Mouse (Mus musculus) adipose tissue, adult 10 weeks (tissue): ENCODE data around the gene Ttyh1. TPM values are rescaled to one million over a fixed set of nuclear protein-coding genes. Genes with fewer than 3 reads are reported as not detected.

ENCODE experiments used
- polyA plus RNA-seq: library from polyadenylated mRNA; stranded (reverse); fragments of 350-450 nt; fragmentation: Illumina TruSeq; extraction: RNeasy Lipid Tissue Mini Kit (QIAGEN cat#74804); gene quantifications from one replicate; pipeline ENCODE4 v1.2.3, GENCODE M21; 2014; ENCODE audit warnings: low read depth, low replicate concordance

Gene Ttyh1
- polyA plus RNA-seq = 35.5 TPM

GRCm38 (mm10) chr7:4119344-4119902, at the start of gene Ttyh1:
TSS of gene Ttyh1 (plus strand) at chr7:4119408.

DNA sequence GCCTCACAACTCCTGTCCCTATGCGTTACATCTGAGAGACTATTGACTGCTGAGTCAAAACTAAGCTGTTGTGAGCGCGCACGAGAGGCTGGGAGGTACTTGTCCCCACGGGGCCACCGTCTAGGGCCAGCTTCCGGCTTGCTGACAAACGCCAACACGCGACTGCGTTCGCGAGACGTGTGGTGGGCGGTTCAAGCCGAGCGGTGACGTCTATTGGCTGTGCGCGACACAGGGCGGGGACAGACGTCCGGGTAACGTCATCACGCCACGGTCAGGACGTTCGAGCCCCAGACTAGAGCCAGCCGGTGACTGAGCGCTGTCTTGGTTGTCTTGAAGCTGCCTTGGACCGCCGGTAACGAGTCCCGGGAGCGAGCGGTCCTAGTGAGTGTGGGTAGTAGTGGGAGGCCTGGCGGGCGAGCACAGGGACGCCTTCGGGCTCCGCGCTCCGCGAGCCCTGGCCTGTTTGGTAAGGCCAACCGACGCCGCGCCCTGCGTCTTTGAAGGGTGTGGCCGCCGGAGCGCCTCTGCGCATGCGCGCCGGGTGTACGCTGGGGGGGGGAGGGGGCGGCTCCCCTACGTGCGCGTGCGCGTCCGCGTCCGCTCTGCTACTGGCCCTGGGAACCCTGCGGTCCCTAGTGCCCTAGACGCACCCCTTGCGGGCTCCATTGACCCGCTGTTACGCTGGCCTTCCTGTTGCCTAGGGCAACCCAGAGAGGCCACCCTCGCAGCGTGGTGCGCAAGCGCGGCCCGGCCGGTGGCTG, 17.7 kb downstream of the Ttyh1 start, which contains the start of gene Leng8:
Gene Leng8, plus strand, starts transcription at position 269 of the 761 bp plus-strand sequence.

DNA sequence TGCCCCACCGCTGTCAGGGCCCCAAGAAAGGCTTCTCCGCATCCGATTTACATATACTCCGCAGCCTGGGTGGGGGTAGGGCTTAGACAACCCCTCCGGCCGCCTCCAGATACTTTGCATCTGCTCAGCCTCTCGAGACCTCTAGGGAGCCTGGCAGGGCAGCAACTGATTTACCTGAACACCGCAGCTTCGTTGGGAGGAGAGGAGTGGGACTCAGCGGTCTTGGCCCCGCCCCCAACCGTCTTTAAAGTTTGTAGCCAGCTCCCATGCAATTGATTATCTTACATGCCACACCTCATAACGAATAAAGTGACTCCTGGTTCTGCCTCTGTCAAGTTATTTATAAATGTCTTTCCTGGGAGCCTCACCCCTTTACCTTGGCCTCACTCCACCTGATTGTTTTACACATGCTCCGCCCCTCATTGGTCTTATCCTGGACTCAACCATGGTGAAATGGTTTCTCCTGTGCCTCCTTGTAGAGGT, 30.9 kb downstream of the Ttyh1 start, which contains the start of gene Leng9:
Gene Leng9, minus strand, starts transcription at position 316 of the 483 bp plus-strand sequence.

DNA sequence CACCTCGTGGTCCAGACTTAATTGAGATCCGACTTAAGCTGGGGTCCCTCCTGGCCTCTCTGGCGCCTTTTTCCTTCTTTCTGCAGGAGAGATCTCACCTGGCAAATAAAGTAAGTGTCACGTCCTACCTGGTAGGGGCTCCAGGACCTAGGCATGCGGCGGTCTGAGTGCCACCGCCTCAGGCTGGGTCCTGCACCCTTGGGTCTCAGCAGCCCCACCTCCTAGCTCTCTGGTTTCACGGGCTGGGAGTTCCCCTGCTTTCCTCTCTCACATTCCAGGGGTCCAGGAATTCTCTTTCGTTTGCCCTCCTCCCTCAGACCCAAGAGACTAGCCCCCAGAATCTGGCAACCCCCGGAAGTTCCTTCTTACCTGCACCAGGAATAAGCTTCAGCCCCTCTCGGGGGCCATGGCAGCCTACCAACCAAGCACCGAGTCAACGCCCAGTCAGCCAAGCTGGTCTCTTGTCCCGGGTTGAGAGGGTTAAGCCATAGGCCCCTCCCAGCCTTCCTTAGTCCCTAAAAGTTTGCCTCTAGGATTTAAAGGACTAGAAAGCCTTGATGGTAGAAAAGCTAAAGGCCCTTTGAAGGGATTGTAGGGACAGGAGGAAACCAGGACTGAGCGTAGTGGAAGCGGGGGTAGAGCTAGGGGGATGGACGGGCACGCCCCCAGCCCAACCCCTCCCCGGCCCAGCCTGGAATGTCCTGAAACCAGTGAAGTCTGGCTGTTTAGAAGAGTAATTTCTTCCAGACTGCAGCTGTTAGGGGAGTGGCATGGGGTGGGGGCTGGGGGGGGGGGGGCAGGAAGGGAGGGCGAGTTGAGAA, 45.1 kb downstream of the Ttyh1 start, which contains the start of gene Cdc42ep5:
Gene Cdc42ep5, minus strand, starts transcription at position 771 of the 821 bp plus-strand sequence.

Other genes starting within 250 kb of the Ttyh1 start
- gene Gm14548, start 221.3 kb upstream of the Ttyh1 start, polyA plus RNA-seq = 1.1 TPM
- gene Lilra6, start 203.9 kb upstream of the Ttyh1 start, polyA plus RNA-seq = 1.6 TPM
- 4.2 TPM for gene Lair1, start 56.2 kb upstream of the Ttyh1 start, polyA plus RNA-seq
- gene Leng8, start 17.6 kb downstream of the Ttyh1 start, polyA plus RNA-seq = 237 TPM
- 5.9 TPM for gene Leng9, start 31.0 kb downstream of the Ttyh1 start, polyA plus RNA-seq
- gene Cdc42ep5, start 45.5 kb downstream of the Ttyh1 start, polyA plus RNA-seq = 7.0 TPM
- 0.88 TPM for gene Lilra5, start 118.3 kb downstream of the Ttyh1 start, polyA plus RNA-seq
- gene Ncr1, start 218.3 kb downstream of the Ttyh1 start, polyA plus RNA-seq = 1.3 TPM